Mouse (Mus musculus) adipocyte (in vitro differentiated cells): Measurements from ENCODE around the gene Ltc4s.

Experiments
- DNase-seq: peaks from one replicate; pipeline ENCODE4 v3.0.0-alpha.2; 2016; ENCODE audit warnings: low spot score

The Ltc4s gene

GRCm38 (mm10) chr11:50248473-50249171 is 10.2 kb upstream of the Ltc4s start:
- DNase-seq = no peak

DNA sequence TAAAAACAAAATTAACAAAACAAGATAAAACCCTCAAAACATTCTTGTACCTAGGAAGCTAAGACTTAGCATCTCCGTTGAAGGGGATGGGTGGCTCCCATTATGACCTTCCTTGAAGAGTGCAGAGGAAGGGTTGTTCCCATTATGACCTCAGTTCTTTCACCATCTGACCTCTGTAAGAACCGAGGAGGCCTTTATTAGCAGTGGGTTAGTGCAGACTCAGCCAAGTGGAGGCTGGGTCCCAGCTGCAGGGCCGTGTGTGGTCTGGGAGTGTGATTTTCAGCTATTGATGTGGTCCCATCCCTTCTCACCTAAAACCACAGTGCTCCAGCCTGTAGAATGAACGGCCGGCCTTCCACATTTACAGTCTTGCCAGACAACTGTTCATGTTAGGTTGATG is 6.9 kb upstream of the Ltc4s start:
- DNase-seq = no peak

- DNase-seq = no peak
These were observed 5.5 kb upstream of the Ltc4s start for GRCm38 (mm10) chr11:50243926-50244325.

GRCm38 (mm10) chr11:50240235-50240911 is 2.0 kb upstream of the Ltc4s start:
- DNase-seq = peak; percentile 35

DNA sequence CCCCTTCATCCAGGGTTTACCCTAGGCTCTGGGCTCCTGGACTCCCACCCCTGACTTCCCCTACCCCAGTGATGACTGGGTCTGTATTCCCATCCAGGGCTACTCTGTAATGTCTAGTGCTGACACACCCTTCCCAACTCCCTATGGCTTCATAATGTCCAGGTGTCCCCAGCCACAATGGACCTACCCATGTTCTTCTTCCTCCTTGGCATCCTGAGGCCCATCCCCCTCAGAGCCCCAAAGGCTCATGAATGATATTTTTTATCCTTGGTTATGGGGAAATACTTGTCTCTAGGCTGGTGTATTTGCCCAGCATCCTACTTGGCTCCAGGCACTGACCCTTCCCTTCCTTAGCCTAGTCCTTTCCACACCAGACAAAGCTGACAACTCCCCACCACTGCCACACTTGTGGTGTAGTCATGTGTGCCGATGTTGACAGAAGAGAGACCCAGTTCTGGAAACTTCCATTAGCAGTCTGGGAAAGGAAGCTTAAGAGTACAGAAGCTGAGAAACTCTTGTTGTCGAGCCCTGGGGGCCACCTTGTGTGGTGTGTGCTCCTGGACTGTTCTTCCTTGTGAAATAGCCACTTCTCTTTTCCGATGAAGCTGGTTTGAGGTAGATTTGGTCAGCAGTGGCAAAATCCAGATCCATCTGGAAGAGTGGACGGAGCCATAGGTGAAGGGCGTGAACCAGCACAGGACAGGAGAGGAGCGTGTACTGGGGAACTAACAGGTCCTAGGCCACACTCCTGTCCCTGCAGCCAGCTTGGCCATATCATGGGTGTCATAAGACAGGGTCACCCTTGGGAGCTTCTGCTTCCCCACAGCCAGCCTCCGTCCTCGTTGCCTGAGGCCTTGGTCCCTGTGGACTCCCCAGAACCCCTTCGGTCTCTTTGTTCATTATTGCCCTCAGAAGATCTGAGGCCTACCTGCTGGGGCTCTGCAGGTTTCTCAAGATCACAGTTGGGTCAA is 690 bp upstream of the Ltc4s start:
- peak; percentile 91 for DNase-seq

DNA sequence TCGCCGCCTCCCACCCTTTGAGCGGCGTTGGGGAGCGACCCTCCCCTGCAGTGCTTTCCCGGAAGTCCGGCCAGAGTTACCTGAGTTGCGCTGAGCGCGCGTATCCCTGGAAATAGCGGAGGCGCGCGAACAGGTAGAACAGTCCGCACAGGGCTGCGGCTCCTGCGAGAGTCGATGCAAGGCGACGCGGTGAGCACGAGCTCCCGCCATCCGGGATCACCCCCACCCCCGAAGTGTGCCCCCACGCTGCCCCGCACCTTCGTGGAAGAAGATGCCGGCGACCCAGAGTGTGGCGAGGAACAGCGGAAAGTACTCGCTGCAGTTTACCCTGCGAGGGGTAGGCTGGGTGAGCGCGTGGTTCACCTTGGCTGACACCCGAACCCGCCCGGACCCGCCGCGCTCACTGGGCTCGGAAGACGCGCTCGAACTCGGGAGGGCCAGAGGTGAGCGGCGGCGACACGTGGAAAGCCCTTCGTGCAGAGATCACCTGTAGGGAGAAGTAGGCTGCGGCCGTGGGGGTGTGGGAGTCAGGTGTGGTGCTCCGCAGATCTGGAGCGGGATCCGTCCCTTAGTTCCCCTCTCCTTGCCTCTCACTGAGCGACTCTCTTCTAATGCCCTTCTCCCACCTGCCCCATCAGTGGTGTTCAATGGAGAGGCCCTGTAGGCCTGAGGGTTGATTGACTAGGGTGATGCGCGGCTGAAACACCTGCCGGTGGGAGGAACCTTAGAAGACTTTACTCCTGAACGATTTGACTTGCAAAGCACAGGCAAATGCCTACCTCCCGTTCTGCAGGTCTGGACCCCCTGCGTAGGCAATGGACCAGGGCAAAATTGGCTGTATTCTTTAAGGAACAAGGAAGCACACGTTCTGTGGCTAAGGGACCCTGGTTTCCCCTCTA is 1.2 kb downstream of the Ltc4s start:
- DNase-seq = no peak

GRCm38 (mm10) chr11:50236540-50236936 is 1.9 kb downstream of the Ltc4s start:
- DNase-seq = peak; percentile 68

DNA sequence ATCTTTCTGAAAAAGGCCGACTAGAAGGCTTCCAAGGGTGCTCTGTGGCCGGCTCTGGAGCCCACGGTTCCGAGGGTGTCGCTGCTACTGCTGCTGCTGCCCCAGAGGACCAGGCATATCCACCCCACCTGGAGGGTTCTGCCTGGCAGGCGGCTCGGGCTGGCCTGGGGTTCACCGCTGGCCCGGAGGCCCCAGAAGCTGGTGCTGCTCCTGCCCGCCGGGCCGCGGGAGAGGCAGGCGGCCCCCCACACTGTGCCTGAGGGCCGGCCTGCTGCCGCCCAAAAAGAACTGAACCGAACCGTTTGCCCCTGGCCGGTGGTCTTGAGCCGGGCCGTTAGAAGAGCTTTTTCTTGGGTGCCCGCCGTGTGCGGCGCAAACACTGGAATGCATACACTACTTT is 3.8 kb downstream of the Ltc4s start:
- no peak for DNase-seq

- DNase-seq = no peak
These were observed 4.4 kb downstream of the Ltc4s start for GRCm38 (mm10) chr11:50233993-50234392.

GRCm38 (mm10) chr11:50233022-50233421 is 5.4 kb downstream of the Ltc4s start:
- no peak for DNase-seq

DNA sequence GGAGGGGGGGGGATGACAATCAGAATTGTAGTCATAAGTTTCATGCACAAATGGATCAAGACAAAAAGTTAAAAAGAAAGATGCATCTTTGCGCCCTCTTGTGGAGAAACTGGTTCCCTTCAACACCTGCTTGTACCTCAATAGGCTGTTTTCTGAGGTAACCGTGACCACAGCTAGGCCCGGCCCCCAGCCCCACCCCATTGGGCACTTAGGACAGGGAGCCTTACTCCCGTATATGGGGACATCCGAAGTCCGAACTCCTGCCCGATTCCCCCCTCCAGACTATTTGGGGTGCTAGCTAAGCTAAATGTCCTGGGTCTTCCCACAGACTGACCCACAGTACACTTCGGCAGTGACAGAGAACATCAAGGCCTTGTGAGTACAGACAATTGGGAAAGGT is 7.0 kb downstream of the Ltc4s start:
- DNase-seq = peak; percentile 76

DNA sequence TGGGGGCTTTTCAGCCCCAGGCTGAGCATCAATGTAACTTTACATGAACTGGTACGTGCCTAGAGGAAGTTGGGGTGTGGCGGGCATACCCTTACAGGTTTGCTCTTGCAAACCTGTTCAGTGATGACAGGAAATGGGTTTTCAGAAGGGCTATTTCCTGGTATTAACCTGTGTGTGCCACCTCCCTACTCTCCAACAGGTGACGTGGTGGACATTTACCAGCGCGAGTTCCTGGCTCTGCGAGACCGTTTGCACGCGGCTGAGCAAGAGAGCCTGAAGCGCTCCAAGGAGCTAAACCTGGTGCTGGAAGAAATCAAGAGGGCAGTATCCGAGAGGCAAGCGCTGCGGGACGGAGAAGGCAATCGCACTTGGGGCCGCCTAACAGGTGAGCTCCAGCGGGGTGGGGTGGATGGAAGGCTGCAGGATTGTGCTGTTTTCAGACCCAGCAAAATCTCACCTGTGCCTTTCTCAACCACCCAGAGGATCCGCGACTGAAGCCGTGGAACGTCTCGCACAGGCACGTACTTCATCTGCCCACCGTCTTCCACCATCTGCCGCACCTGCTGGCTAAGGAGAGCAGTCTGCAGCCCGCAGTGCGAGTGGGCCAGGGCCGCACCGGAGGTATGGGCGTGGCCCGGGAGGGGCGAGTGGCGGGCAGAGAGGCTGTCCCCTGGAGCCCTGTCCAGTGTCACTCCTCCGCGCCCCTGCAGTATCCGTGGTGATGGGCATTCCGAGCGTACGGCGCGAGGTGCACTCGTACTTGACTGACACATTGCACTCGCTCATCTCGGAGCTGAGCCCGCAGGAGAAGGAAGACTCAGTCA is 7.7 kb downstream of the Ltc4s start:
- no peak for DNase-seq

GRCm38 (mm10) chr11:50229252-50229910 is 9.0 kb downstream of the Ltc4s start:
- peak; percentile 77 for DNase-seq

GRCm38 (mm10) chr11:50228772-50229171 is 9.6 kb downstream of the Ltc4s start:
- peak; percentile 50 for DNase-seq

GRCm38 (mm10) chr11:50227736-50228135 is 10.7 kb downstream of the Ltc4s start:
- DNase-seq = no peak

- peak; percentile 34 for DNase-seq
These were observed 11.2 kb downstream of the Ltc4s start for GRCm38 (mm10) chr11:50227226-50227625.

GRCm38 (mm10) chr11:50226406-50226805 is 12.0 kb downstream of the Ltc4s start:
- DNase-seq = peak; percentile 52

- DNase-seq = peak; percentile 60
These were observed 12.6 kb downstream of the Ltc4s start for GRCm38 (mm10) chr11:50225611-50226378.
